Mouse (Mus musculus) MEL-GATA-1-ER (cell line): ENCODE results near the gene Rlbp1.

Experiments
- DNase-seq: peaks from one replicate; pipeline ENCODE4 v3.0.0-alpha.2; 2012; ENCODE audit warnings: low read depth; ENCODE audit errors: extremely low read depth

Gene Rlbp1

GRCm38 (mm10) chr7:79386422-79387133 is at the start of gene Rlbp1:
Gene Rlbp1 (minus strand): TSS chr7:79387048.
- DNase-seq: no peak

- DNase-seq: no peak
These were observed 41.4 kb upstream of the Rlbp1 start for GRCm38 (mm10) chr7:79428243-79428642.

GRCm38 (mm10) chr7:79425804-79426203 is 39.0 kb upstream of the Rlbp1 start:
- DNase-seq: no peak

GRCm38 (mm10) chr7:79422876-79423275 is 36.0 kb upstream of the Rlbp1 start:
- no peak for DNase-seq

GRCm38 (mm10) chr7:79419950-79420349 is 33.1 kb upstream of the Rlbp1 start:
- DNase-seq: no peak

GRCm38 (mm10) chr7:79414449-79415375 is 27.9 kb upstream of the Rlbp1 start:
- no peak for DNase-seq

GRCm38 (mm10) chr7:79400296-79400695 is 13.4 kb upstream of the Rlbp1 start:
- DNase-seq: no peak

- no peak for DNase-seq
These were observed 12.1 kb upstream of the Rlbp1 start for GRCm38 (mm10) chr7:79398971-79399370.

- no peak for DNase-seq
These were observed 11.6 kb upstream of the Rlbp1 start for GRCm38 (mm10) chr7:79398426-79398825.

- DNase-seq: no peak
These were observed 10.7 kb upstream of the Rlbp1 start for GRCm38 (mm10) chr7:79397446-79397963.

GRCm38 (mm10) chr7:79395186-79395585 is 8.3 kb upstream of the Rlbp1 start:
- no peak for DNase-seq

- DNase-seq: no peak
These were observed 7.8 kb upstream of the Rlbp1 start for GRCm38 (mm10) chr7:79394666-79395065.

GRCm38 (mm10) chr7:79393924-79394323 is 7.1 kb upstream of the Rlbp1 start:
- no peak for DNase-seq

- peak; percentile 52 for DNase-seq
These were observed 6.1 kb upstream of the Rlbp1 start for GRCm38 (mm10) chr7:79392860-79393513.

GRCm38 (mm10) chr7:79391883-79392649 is 5.2 kb upstream of the Rlbp1 start, which contains the start of gene Fanci:
Gene Fanci (plus strand): TSS chr7:79391929.
- peak; percentile 85 for DNase-seq

- no peak for DNase-seq
These were observed 4.6 kb upstream of the Rlbp1 start for GRCm38 (mm10) chr7:79391471-79391870.

GRCm38 (mm10) chr7:79390141-79390708 is 3.4 kb upstream of the Rlbp1 start:
- no peak for DNase-seq

GRCm38 (mm10) chr7:79388671-79389206 is 1.9 kb upstream of the Rlbp1 start:
- DNase-seq: no peak

GRCm38 (mm10) chr7:79387991-79388390 is 1.1 kb upstream of the Rlbp1 start:
- DNase-seq: no peak

- DNase-seq: no peak
These were observed 292 bp upstream of the Rlbp1 start for GRCm38 (mm10) chr7:79387140-79387539.
